Mouse (Mus musculus) lung, embryonic 15.5 days (tissue): ENCODE measurements around the gene Nrp2. TPM values are rescaled to one million over a fixed set of nuclear protein-coding genes. Genes with fewer than 3 reads are reported as not detected.

Experiments
- ATAC-seq: fragments of 200-750 bp; cut with Nextera tagmentation; 2 replicates; pipeline ENCODE4 v1.8.0; 2017; ENCODE audit warnings: moderate number of reproducible peaks, borderline replicate concordance; ENCODE audit not compliant: low FRiP score, low TSS enrichment; ENCODE audit errors: extremely low read depth
- H3K27ac ChIP-seq: fragments of 300-500 bp; sonication (generic); 2 replicates; pipeline ENCODE4 v1.5.1; 2015; ENCODE audit warnings: moderate library complexity, mild to moderate bottlenecking, inconsistent platforms
- H3K27me3 ChIP-seq: fragments of 300-500 bp; sonication (generic); 2 replicates; pipeline ENCODE4 v1.6.1; 2015; ENCODE audit warnings: inconsistent platforms
- H3K36me3 ChIP-seq: fragments of 300-500 bp; sonication (generic); 2 replicates; pipeline ENCODE4 v1.6.1; 2015; ENCODE audit warnings: inconsistent platforms
- H3K4me1 ChIP-seq: fragments of 300-500 bp; sonication (generic); 2 replicates; pipeline ENCODE4 v1.6.1; 2015; ENCODE audit warnings: inconsistent platforms
- H3K4me2 ChIP-seq: fragments of 300-500 bp; sonication (generic); 2 replicates; pipeline ENCODE4 v1.6.1; 2015; ENCODE audit warnings: inconsistent platforms, mild to moderate bottlenecking, moderate library complexity
- H3K4me3 ChIP-seq: fragments of 300-500 bp; sonication (generic); 2 replicates; pipeline ENCODE4 v1.5.1; 2015; ENCODE audit warnings: mild to moderate bottlenecking, inconsistent platforms
- H3K9ac ChIP-seq: fragments of 300-500 bp; sonication (generic); 2 replicates; pipeline ENCODE4 v1.6.1; 2015; ENCODE audit warnings: inconsistent platforms
- H3K9me3 ChIP-seq: fragments of 300-500 bp; sonication (generic); 2 replicates; pipeline ENCODE4 v1.6.1; 2016; ENCODE audit warnings: inconsistent platforms
- WGBS: fragments of 180-500 bp; shearing (Covaris S2); methylation state at CpG from one replicate; pipeline ENCODE4 v1.1.7; 2015; 5-methylcytosine and 5-hydroxymethylcytosine counted together
- polyA plus RNA-seq: library from polyadenylated mRNA; unstranded; fragments of >200 nt; fragmentation: Nextera tagmentation; extraction: Ambion mirVana; gene quantifications from 2 replicates; pipeline ENCODE4 v1.2.1, GENCODE M21; 2015

Gene Nrp2
- polyA plus RNA-seq, 1 experiment from 2014 or later, result 12.4 TPM

- WGBS, result under 1% methylated on average over 69 of the region's 73 CpGs
- peak; percentile 56; the same call in 1 of the 2 replicates for ATAC-seq
- peaks cover 68% of the 10 kb centered on the region for H3K4me1 ChIP-seq
- no peaks in the 10 kb centered on the region for H3K9me3 ChIP-seq
- H3K4me3 ChIP-seq, result peak overlapping the region; percentile 63
- peak overlapping the region; percentile 82 for H3K27ac ChIP-seq
- no peaks in the 10 kb centered on the region for H3K36me3 ChIP-seq
- peak overlapping the region; percentile 96 for H3K4me2 ChIP-seq
- peak overlapping the region; percentile 70 for H3K9ac ChIP-seq
- peaks cover 22% of the 10 kb centered on the region for H3K27me3 ChIP-seq
These were observed 3.3 kb downstream of the Nrp2 start for GRCm38 (mm10) chr1:62706085-62707021.

- Histone ChIP-seq H3K36me3 (no peaks in the 10 kb centered on the region), H3K9ac (peak overlapping the region; percentile 70), H3K4me1 (peaks cover 61% of the 10 kb centered on the region), H3K27ac (peak overlapping the region; percentile 82), H3K27me3 (peaks cover 22% of the 10 kb centered on the region), H3K4me2 (peak overlapping the region; percentile 96), H3K4me3 (peak overlapping the region; percentile 63), H3K9me3 (no peaks in the 10 kb centered on the region)
- WGBS, result under 1% methylated on average over 35 of the region's 35 CpGs
- peak; percentile 60 for ATAC-seq
These were observed 4.2 kb downstream of the Nrp2 start for GRCm38 (mm10) chr1:62707101-62707912.

GRCm38 (mm10) chr1:62707913-62708860 lies 5.1 kb downstream of the Nrp2 start:
- H3K4me1 ChIP-seq, result peaks cover 64% of the 10 kb centered on the region
- peak overlapping the region; percentile 96 for H3K4me2 ChIP-seq
- ATAC-seq, result no peak
- H3K36me3 ChIP-seq, result no peaks in the 10 kb centered on the region
- 26% methylated on average over 17 of the region's 17 CpGs for WGBS
- peak overlapping the region; percentile 63 for H3K4me3 ChIP-seq
- no peak overlapping the region for H3K27ac ChIP-seq
- H3K9me3 ChIP-seq, result no peaks in the 10 kb centered on the region
- peaks cover 22% of the 10 kb centered on the region for H3K27me3 ChIP-seq
- 0 out of 2 replicates have a peak overlapping the region, but pooled peaks have one; percentile 70 for H3K9ac ChIP-seq

- H3K36me3 ChIP-seq, result no peaks in the 10 kb centered on the region
- H3K4me1 ChIP-seq, result peaks cover 55% of the 10 kb centered on the region
- peak overlapping the region; percentile 39 for H3K27ac ChIP-seq
- ATAC-seq, result no peak
- WGBS, result 12% methylated on average over 5 of the region's 5 CpGs
- H3K9ac ChIP-seq, result no peak overlapping the region
- no peaks in the 10 kb centered on the region for H3K9me3 ChIP-seq
- H3K27me3 ChIP-seq, result peaks cover 18% of the 10 kb centered on the region
- no peak overlapping the region for H3K4me2 ChIP-seq
- no peak overlapping the region for H3K4me3 ChIP-seq
These were observed 6.8 kb downstream of the Nrp2 start for GRCm38 (mm10) chr1:62709770-62710335.

GRCm38 (mm10) chr1:62713021-62713676 lies 10.1 kb downstream of the Nrp2 start:
- no peak overlapping the region for H3K27ac ChIP-seq
- 0 out of 2 replicates have a peak, but pooled peaks cover 4% of the 10 kb centered on the region for H3K27me3 ChIP-seq
- WGBS, result 58% methylated on average over 17 of the region's 17 CpGs
- no peak for ATAC-seq
- no peak overlapping the region for H3K4me2 ChIP-seq
- H3K9ac ChIP-seq, result no peak overlapping the region
- H3K4me1 ChIP-seq, result peaks cover 31% of the 10 kb centered on the region
- H3K36me3 ChIP-seq, result no peaks in the 10 kb centered on the region
- H3K4me3 ChIP-seq, result no peak overlapping the region
- no peaks in the 10 kb centered on the region for H3K9me3 ChIP-seq

- H3K9me3 ChIP-seq, result no peaks in the 10 kb centered on the region
- WGBS, result 89% methylated on average over 1 of the region's 1 CpGs
These were observed 11.9 kb downstream of the Nrp2 start for GRCm38 (mm10) chr1:62715004-62715403.

GRCm38 (mm10) chr1:62715692-62716091 lies 12.6 kb downstream of the Nrp2 start:
- H3K4me1 ChIP-seq, result peaks cover 14% of the 10 kb centered on the region
- no peaks in the 10 kb centered on the region for H3K9me3 ChIP-seq
- no peaks in the 10 kb centered on the region for H3K36me3 ChIP-seq
- H3K4me3 ChIP-seq, result no peak overlapping the region
- H3K27me3 ChIP-seq, result no peaks in the 10 kb centered on the region
- H3K4me2 ChIP-seq, result no peak overlapping the region
- H3K9ac ChIP-seq, result no peak overlapping the region
- ATAC-seq, result no peak
- H3K27ac ChIP-seq, result no peak overlapping the region
- WGBS, result 49% methylated on average over 4 of the region's 4 CpGs

More at GRCm38 (mm10) chr1:62715004-62715403, 11.9 kb downstream of the Nrp2 start:
- Histone ChIP-seq H3K4me1 (peaks cover 20% of the 10 kb centered on the region), H3K27me3 (no peaks in the 10 kb centered on the region), H3K9ac (no peak overlapping the region), H3K4me2 (no peak overlapping the region), H3K27ac (no peak overlapping the region), H3K36me3 (no peaks in the 10 kb centered on the region), H3K4me3 (no peak overlapping the region)
- ATAC-seq, result no peak

GRCm38 (mm10) chr1:62716836-62717478 lies 13.9 kb downstream of the Nrp2 start:
- Histone ChIP-seq H3K9me3 (no peaks in the 10 kb centered on the region), H3K27ac (no peak overlapping the region), H3K4me1 (peaks cover 10% of the 10 kb centered on the region; the same call in 1 of the 2 replicates), H3K36me3 (no peaks in the 10 kb centered on the region), H3K4me3 (no peak overlapping the region), H3K9ac (no peak overlapping the region), H3K27me3 (no peaks in the 10 kb centered on the region), H3K4me2 (no peak overlapping the region)
- WGBS, result 43% methylated on average over 10 of the region's 10 CpGs
- ATAC-seq, result peak; percentile 67; the same call in 1 of the 2 replicates

GRCm38 (mm10) chr1:62717552-62718236 lies 14.6 kb downstream of the Nrp2 start:
- H3K4me2 ChIP-seq, result no peak overlapping the region

GRCm38 (mm10) chr1:62718237-62718571 lies 15.1 kb downstream of the Nrp2 start:
- Histone ChIP-seq H3K4me1 (peaks cover 5% of the 10 kb centered on the region; the same call in 1 of the 2 replicates), H3K27me3 (no peaks in the 10 kb centered on the region), H3K36me3 (no peaks in the 10 kb centered on the region), H3K9ac (no peak overlapping the region), H3K4me3 (no peak overlapping the region), H3K27ac (no peak overlapping the region), H3K9me3 (no peaks in the 10 kb centered on the region), H3K4me2 (no peak overlapping the region)
- ATAC-seq, result no peak
- 61% methylated on average over 5 of the region's 5 CpGs for WGBS

More at GRCm38 (mm10) chr1:62717552-62718236, 14.6 kb downstream of the Nrp2 start:
- H3K9me3 ChIP-seq, result no peaks in the 10 kb centered on the region
- no peak overlapping the region for H3K4me3 ChIP-seq
- H3K4me1 ChIP-seq, result peaks cover 10% of the 10 kb centered on the region; the same call in 1 of the 2 replicates
- no peak overlapping the region for H3K27ac ChIP-seq
- H3K27me3 ChIP-seq, result no peaks in the 10 kb centered on the region
- H3K36me3 ChIP-seq, result no peaks in the 10 kb centered on the region
- H3K9ac ChIP-seq, result no peak overlapping the region
- 70% methylated on average over 13 of the region's 13 CpGs for WGBS
- no peak for ATAC-seq
